Mouse (Mus musculus): ENCODE measurements around the gene Eef1a1. TPM values are rescaled to one million over a fixed set of nuclear protein-coding genes. Genes with fewer than 3 reads are reported as not detected.
A peak's percentile ranks its signal among the peaks of the same experiment; 100 is the strongest.

Gene Eef1a1
- polyA plus RNA-seq (2015; fragmentation: Nextera tagmentation; extraction: Ambion mirVana): 4,065 and 4,271 TPM in 2 replicates

DNA sequence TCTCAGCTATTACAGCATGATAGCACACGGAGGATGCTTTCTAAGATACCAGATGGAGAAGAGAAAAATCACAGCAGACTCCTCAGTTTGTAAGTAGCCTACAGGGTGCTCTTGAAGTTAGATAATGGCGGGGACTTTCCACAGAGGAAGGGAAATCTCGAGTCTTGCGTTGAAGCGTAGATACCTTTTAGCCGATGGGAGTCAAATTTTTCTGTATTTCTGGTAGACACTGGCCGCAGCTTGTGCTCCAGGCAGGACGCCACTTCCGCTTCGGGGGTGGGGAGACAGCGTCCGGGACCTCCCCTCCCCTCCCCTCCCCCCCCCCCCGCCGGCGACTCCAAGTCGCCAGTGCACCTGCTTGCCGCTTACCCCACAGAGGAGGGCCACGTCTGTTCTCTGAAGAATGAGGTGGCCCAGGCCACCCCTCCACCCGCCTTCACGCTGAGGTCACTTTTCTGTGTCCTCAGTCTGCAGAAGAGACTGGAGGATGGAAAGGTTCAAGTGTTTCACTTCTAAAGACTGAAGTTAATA lies at the start of gene Eef1a1:
Eef1a1 (minus strand) TSS at position 262 of the 531 bp plus-strand sequence.
- Histone ChIP-seq H3K4me1 (ENCODE audit: control insufficient read depth, insufficient read depth, low read length) (peaks cover 3% of the 10 kb centered on the region; the same call in 1 of the 2 replicates), H3K27me3 (replicated peaks; ENCODE audit: control insufficient read depth, insufficient read depth, low read length) (no peaks in the 10 kb centered on the region), H3K9me3 (ENCODE audit: control insufficient read depth, low read length) (no peaks in the 10 kb centered on the region), H3K9ac (ENCODE audit: low read depth, low read length) (peak within 1 kb of the TSS; percentile 65), H3K4me2 (ENCODE audit: low read depth, low read length) (peak within 1 kb of the TSS; percentile 63), H3K4me3 (ENCODE audit: low read length) (peak within 1 kb of the TSS; percentile 44), H3K27ac (ENCODE audit: low read length) (peak within 1 kb of the TSS; percentile 80), H3K36me3 (ENCODE audit: control insufficient read depth, insufficient read depth, low read length) (no peaks in the 10 kb centered on the region)
- 2% methylated on average over 18 of the region's 20 CpGs for WGBS
- peak; percentile 52 for ATAC-seq

DNA sequence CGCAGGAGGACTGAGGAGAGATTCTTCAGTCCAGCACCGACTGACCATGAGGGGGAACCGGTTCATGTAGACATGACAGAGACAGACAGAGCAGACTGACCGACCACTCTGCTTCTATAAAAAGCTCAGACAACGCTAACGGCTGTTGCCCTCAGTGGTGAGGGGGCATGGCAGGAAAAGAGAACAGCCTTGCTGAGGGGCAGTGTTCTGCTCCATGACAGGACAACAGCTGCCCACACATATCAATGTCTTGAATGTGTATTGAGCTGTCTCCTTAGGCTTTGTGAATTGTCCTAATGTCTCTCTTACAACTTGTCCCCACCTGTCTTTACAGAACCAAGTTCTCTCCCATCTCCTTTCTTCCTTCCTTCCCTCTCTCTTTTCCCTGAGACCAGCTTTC lies 49.5 kb upstream of the Eef1a1 start:
- WGBS: 53% methylated on average over 6 of the region's 6 CpGs
- no peaks in the 10 kb centered on the region for H3K9me3 ChIP-seq (ENCODE audit: control insufficient read depth, low read length)
- no peaks in the 10 kb centered on the region for H3K36me3 ChIP-seq (ENCODE audit: control insufficient read depth, insufficient read depth, low read length)
- H3K27me3 ChIP-seq (replicated peaks; ENCODE audit: control insufficient read depth, insufficient read depth, low read length): no peaks in the 10 kb centered on the region
- no peak overlapping the region for H3K27ac ChIP-seq (ENCODE audit: low read length)
- H3K4me3 ChIP-seq (ENCODE audit: low read length): no peak overlapping the region
- ATAC-seq: no peak
- 0 out of 2 replicates have a peak, but pooled peaks cover 2% of the 10 kb centered on the region for H3K4me1 ChIP-seq (ENCODE audit: control insufficient read depth, insufficient read depth, low read length)
- no peak overlapping the region for H3K4me2 ChIP-seq (ENCODE audit: low read depth, low read length)
- H3K9ac ChIP-seq (ENCODE audit: low read depth, low read length): no peak overlapping the region

DNA sequence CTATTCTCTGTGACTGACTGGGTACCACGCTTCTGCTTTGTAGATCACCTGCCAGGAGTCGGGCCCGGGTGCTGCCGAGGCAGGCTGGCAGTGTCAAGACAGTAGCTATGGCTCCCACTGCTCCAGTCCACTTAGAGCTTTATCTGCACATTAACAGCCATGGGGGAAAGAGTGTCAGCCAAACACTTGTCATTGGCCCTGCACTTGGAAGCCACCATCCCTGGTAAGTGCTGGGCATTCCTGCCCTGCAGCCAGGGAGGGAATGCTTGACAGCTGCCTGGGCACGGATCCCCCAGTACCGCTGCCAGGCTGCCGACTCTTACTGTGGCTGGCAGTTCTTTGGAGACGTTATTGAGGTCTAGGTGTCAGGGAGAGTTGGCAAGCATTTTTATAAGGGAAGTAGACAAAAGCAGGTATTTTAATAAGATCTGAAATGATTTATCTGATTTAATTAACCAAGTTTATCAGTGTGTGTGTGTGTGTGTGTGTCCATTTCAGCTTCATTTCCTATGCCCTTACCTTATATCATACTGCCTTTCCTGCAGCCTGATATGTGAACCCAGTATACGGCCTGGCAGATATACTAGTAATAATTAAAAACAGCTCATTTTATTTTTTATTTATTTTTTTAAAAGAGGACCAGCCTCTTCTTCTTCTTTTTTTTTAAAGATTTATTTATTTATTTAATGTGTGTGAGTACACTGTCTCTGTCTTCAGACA lies 48.4 kb upstream of the Eef1a1 start:
- Histone ChIP-seq H3K27ac (ENCODE audit: low read length) (no peak overlapping the region), H3K27me3 (replicated peaks; ENCODE audit: control insufficient read depth, insufficient read depth, low read length) (no peaks in the 10 kb centered on the region), H3K4me3 (ENCODE audit: low read length) (no peak overlapping the region), H3K4me2 (ENCODE audit: low read depth, low read length) (no peak overlapping the region), H3K4me1 (ENCODE audit: control insufficient read depth, insufficient read depth, low read length) (0 out of 2 replicates have a peak, but pooled peaks cover 2% of the 10 kb centered on the region), H3K9me3 (ENCODE audit: control insufficient read depth, low read length) (no peaks in the 10 kb centered on the region), H3K36me3 (ENCODE audit: control insufficient read depth, insufficient read depth, low read length) (no peaks in the 10 kb centered on the region), H3K9ac (ENCODE audit: low read depth, low read length) (no peak overlapping the region)
- no peak for ATAC-seq
- WGBS: 87% methylated on average over 9 of the region's 9 CpGs

DNA sequence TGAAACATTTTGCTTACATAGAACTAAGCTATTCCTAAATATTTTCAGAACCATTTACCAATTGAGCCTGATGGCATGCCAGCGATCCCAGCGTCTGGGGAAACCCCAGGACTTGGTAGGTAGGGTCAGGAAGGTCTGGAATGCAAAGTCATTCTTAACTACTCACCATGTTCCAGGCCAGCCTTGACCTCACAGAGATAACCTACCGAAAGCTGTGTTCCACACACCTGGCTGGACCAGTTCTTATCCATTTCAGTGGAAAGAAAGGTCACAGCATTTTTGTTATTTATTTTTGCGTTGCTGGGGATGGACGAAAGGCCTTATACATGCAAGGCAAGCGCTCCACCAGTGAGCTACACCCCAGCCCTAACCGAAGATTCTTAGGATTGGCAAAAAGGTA lies 45.7 kb upstream of the Eef1a1 start:
- Histone ChIP-seq H3K4me1 (ENCODE audit: control insufficient read depth, insufficient read depth, low read length) (peaks cover 8% of the 10 kb centered on the region), H3K36me3 (ENCODE audit: control insufficient read depth, insufficient read depth, low read length) (no peaks in the 10 kb centered on the region), H3K4me3 (ENCODE audit: low read length) (no peak overlapping the region), H3K9ac (ENCODE audit: low read depth, low read length) (no peak overlapping the region), H3K4me2 (ENCODE audit: low read depth, low read length) (no peak overlapping the region), H3K27me3 (replicated peaks; ENCODE audit: control insufficient read depth, insufficient read depth, low read length) (no peaks in the 10 kb centered on the region), H3K27ac (ENCODE audit: low read length) (no peak overlapping the region), H3K9me3 (ENCODE audit: control insufficient read depth, low read length) (no peaks in the 10 kb centered on the region)
- ATAC-seq: no peak
- 77% methylated on average over 7 of the region's 7 CpGs for WGBS

DNA sequence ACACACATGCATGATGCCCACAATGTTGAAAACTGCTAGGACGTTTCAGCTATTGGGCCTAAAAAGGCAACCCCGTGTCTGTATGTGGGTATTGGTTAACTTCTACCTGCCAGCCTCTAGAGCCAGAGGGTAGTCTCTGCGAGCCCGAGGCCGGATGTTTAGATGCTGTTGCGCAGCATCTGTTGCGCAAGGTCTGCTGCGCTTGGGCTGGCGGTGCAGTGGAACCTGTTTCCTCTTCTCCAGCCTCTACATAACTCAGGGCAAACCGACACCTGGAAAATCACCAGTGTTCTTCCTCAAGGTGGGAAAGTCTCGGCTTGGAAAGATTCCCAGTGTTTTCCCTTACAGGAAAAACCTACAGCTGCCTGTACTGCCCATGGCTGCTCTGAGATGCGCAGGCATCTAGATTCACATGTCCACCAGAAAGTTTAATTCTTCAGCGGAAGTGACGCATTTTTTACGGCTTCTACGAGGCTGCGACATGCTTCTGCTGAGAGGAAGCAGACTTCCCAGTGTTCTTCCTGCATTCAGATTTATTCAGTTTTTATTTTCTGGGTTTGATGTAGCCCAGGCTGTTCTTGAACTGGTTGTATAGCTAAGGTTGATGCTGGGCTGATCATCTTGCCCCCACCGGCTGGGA lies 44.5 kb upstream of the Eef1a1 start:
- H3K4me1 ChIP-seq (ENCODE audit: control insufficient read depth, insufficient read depth, low read length): peaks cover 8% of the 10 kb centered on the region
- no peaks in the 10 kb centered on the region for H3K9me3 ChIP-seq (ENCODE audit: control insufficient read depth, low read length)
- ATAC-seq: peak; percentile 73
- WGBS: 64% methylated on average over 18 of the region's 18 CpGs
- H3K9ac ChIP-seq (ENCODE audit: low read depth, low read length): no peak overlapping the region
- no peaks in the 10 kb centered on the region for H3K27me3 ChIP-seq (replicated peaks; ENCODE audit: control insufficient read depth, insufficient read depth, low read length)
- no peak overlapping the region for H3K4me3 ChIP-seq (ENCODE audit: low read length)
- no peaks in the 10 kb centered on the region for H3K36me3 ChIP-seq (ENCODE audit: control insufficient read depth, insufficient read depth, low read length)
- peak overlapping the region; percentile 94 for H3K27ac ChIP-seq (ENCODE audit: low read length)
- no peak overlapping the region; the same call in 1 of the 2 replicates for H3K4me2 ChIP-seq (ENCODE audit: low read depth, low read length)

DNA sequence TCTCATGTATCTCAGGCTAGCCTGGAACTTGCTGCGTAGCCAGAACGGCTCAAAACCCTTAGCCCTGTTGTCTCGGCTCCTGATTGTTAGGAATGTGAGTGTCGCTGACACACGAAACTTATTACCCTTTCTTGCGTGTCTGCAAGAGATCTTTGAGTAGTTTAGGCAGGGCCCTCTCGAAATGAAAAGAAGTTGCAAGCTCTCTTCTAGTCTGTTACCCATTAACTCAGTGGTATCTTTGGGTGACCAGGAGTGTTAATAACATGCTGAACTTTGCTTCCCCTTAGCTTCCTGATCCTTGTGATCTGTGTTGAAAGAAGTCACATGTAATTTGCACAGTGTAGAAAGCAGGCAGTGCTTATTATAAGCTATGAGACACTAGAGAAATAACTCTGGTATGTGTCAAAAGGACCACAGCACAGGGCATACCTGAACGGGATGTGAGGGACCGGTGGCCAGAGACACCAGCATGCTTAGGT lies 43.4 kb upstream of the Eef1a1 start:
- Histone ChIP-seq H3K9me3 (ENCODE audit: control insufficient read depth, low read length) (no peaks in the 10 kb centered on the region), H3K27ac (ENCODE audit: low read length) (peak overlapping the region; percentile 94), H3K4me3 (ENCODE audit: low read length) (no peak overlapping the region), H3K9ac (ENCODE audit: low read depth, low read length) (peak overlapping the region; percentile 12; the same call in 1 of the 2 replicates), H3K36me3 (ENCODE audit: control insufficient read depth, insufficient read depth, low read length) (no peaks in the 10 kb centered on the region), H3K4me2 (ENCODE audit: low read depth, low read length) (peak overlapping the region; percentile 40), H3K27me3 (replicated peaks; ENCODE audit: control insufficient read depth, insufficient read depth, low read length) (no peaks in the 10 kb centered on the region), H3K4me1 (ENCODE audit: control insufficient read depth, insufficient read depth, low read length) (peaks cover 11% of the 10 kb centered on the region)
- WGBS: 39% methylated on average over 9 of the region's 9 CpGs
- ATAC-seq: peak; percentile 84

DNA sequence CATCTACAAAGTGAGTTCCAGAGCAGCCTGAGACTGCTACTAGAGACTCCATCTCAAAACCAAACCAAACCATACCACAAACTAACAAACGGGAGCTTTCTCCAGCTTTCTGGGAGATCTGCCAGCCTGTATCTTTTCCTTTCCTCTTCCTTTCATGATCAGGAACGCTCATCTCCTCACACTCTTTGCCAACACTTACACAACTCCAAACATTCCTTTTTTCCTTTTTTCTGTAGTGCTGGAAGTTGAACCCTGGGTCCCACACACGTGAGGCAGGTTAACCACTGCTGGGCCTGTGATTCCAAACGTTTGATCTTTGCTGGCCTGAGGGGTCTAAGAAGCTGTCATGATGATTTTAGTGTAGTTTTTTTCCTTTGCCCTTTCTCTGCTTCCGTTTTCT lies 42.9 kb upstream of the Eef1a1 start:
- Histone ChIP-seq H3K4me2 (ENCODE audit: low read depth, low read length) (peak overlapping the region; percentile 40), H3K36me3 (ENCODE audit: control insufficient read depth, insufficient read depth, low read length) (no peaks in the 10 kb centered on the region), H3K27me3 (replicated peaks; ENCODE audit: control insufficient read depth, insufficient read depth, low read length) (no peaks in the 10 kb centered on the region), H3K9ac (ENCODE audit: low read depth, low read length) (peak overlapping the region; percentile 12; the same call in 1 of the 2 replicates), H3K9me3 (ENCODE audit: control insufficient read depth, low read length) (no peaks in the 10 kb centered on the region), H3K4me1 (ENCODE audit: control insufficient read depth, insufficient read depth, low read length) (peaks cover 11% of the 10 kb centered on the region), H3K27ac (ENCODE audit: low read length) (peak overlapping the region; percentile 94), H3K4me3 (ENCODE audit: low read length) (no peak overlapping the region)
- 26% methylated on average over 5 of the region's 5 CpGs for WGBS
- peak; percentile 2 for ATAC-seq

DNA sequence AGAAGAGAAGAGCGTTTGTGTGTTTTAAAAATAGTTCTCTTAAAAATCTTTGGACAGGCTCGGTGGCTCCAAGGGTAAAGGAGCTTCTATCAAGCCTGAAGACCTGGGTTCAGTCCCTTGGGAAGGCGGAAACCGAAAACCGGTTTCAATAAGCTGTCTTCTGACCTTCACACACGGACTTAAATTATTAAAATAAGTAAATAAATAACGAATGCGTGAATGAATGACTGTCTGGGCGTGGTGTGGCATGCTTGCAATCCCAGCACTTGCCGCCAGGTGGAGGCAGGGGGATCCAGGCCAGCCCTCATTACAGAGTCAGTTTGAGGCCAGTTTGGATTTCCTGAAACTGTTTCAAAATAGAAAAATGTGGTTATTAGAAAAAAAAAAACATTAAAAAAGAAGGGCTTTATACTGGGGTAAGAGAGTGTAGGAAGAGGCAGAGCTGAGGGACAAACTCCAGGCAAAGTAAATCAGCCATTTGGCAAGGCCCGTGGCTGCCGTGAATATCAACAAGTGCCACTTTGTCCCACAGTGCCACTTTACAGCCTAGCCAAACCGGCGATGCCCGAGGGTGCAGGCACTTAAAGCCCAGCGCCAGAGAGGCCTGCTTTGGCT lies 38.9 kb upstream of the Eef1a1 start:
- Histone ChIP-seq H3K27me3 (replicated peaks; ENCODE audit: control insufficient read depth, insufficient read depth, low read length) (no peaks in the 10 kb centered on the region), H3K36me3 (ENCODE audit: control insufficient read depth, insufficient read depth, low read length) (no peaks in the 10 kb centered on the region), H3K9me3 (ENCODE audit: control insufficient read depth, low read length) (no peaks in the 10 kb centered on the region), H3K4me2 (ENCODE audit: low read depth, low read length) (peak overlapping the region; percentile 68), H3K4me3 (ENCODE audit: low read length) (peak overlapping the region; percentile 55), H3K9ac (ENCODE audit: low read depth, low read length) (peak overlapping the region; percentile 64), H3K27ac (ENCODE audit: low read length) (peak overlapping the region; percentile 89), H3K4me1 (ENCODE audit: control insufficient read depth, insufficient read depth, low read length) (peaks cover 11% of the 10 kb centered on the region)
- 3% methylated on average over 16 of the region's 16 CpGs for WGBS
- ATAC-seq: peak; percentile 54

DNA sequence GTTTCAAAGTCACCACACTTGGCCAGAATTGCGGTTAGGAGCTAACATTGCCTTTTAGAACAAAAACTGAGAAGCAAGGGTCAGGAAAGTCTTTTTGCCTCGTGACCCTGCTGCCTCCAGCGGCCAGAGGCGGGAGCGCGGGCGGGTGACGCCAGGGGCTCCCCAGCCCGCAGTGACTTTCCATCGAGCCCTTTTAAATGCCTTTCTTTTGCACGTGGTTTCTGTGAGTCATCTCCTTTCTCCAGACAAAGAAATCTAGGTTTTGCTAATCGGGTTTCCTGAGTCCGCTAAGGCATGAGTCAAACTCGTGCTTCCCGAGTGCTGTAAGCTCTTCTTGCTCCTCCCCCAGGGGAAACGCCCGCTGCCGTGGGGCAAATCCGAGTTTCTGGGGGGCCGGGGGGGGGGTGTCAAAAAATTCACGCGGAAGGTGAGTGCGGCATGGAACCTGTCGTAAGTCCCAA lies 38.4 kb upstream of the Eef1a1 start:
- Histone ChIP-seq H3K36me3 (ENCODE audit: control insufficient read depth, insufficient read depth, low read length) (no peaks in the 10 kb centered on the region), H3K27me3 (replicated peaks; ENCODE audit: control insufficient read depth, insufficient read depth, low read length) (no peaks in the 10 kb centered on the region), H3K4me3 (ENCODE audit: low read length) (peak overlapping the region; percentile 55), H3K9ac (ENCODE audit: low read depth, low read length) (peak overlapping the region; percentile 64), H3K9me3 (ENCODE audit: control insufficient read depth, low read length) (no peaks in the 10 kb centered on the region), H3K4me1 (ENCODE audit: control insufficient read depth, insufficient read depth, low read length) (peaks cover 11% of the 10 kb centered on the region), H3K4me2 (ENCODE audit: low read depth, low read length) (peak overlapping the region; percentile 68), H3K27ac (ENCODE audit: low read length) (peak overlapping the region; percentile 89)
- WGBS: under 1% methylated on average over 24 of the region's 24 CpGs
- ATAC-seq: peak; percentile 82

Data from intestine, embryonic 16.5 days (tissue).